Mouse (Mus musculus) G1E (cell line): Measurements from ENCODE around the gene Oxld1.

Source experiments
- CTCF ChIP-seq: IDR thresholded peaks from 2 replicates; pipeline ENCODE4 v1.5.1; 2012; ENCODE audit warnings: low read depth, low read length, inconsistent platforms, mixed read lengths
- GATA1 ChIP-seq: IDR thresholded peaks from 2 replicates; pipeline ENCODE4 v1.6.1; 2012; ENCODE audit warnings: borderline replicate concordance, low read length, inconsistent platforms, mixed read lengths

GRCm38 (mm10) chr11:120444106-120444505 lies 13.8 kb downstream of the Oxld1 start:
- no peak for TF ChIP-seq CTCF
- TF ChIP-seq GATA1: no peak
